Mouse (Mus musculus): ENCODE measurements at regions not wholly inside any gene's neighbourhood (a gene's known extent, or its start where the extent isn't known, plus 50 kb on each side); places are given as distances from the start of the nearest gene placed in this dataset.
"Not testable (repeated sequence)": the region's sequence is repeated elsewhere in the genome, so short reads cannot be mapped to it uniquely, and the experiment has no call there.

- DNase-seq (ENCODE audit: low read depth, low spot score): no peak
Measured at GRCm38 (mm10) chr9:92661938-92662337, 119.9 kb downstream of the Plod2 start.

DNA sequence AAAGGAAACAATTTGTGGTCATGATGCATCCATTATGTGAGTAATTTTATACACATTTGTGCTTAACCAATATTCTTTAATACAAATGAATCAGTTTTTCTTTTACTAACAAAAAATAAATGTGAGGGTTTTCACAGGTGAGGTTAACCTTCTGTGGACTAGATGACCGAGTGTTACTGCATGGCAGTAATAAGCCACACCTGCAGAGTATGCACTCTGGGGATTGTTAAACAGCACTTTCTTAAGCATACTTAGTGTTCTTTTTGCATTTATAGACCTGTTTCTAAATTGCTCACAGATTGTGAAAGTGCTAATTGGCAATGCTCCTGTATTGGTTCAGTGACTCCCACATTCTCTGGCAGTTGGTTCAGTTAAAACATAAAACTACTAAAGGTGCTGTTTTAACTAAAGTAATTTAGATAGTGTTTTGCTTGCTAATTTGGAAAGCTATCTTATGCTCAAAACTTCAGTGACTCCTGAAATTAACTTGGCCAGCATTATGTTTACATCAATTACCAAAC, 125.4 kb downstream of the Plod2 start:
- DNase-seq (ENCODE audit: low read depth, low spot score): no peak

GRCm38 (mm10) chr9:92671966-92672365, 129.9 kb downstream of the Plod2 start:
- no peak for DNase-seq (ENCODE audit: low read depth, low spot score)

- no peak for DNase-seq (ENCODE audit: low read depth, low spot score)
Measured at GRCm38 (mm10) chr9:92694361-92695016, 152.5 kb downstream of the Plod2 start.

DNA sequence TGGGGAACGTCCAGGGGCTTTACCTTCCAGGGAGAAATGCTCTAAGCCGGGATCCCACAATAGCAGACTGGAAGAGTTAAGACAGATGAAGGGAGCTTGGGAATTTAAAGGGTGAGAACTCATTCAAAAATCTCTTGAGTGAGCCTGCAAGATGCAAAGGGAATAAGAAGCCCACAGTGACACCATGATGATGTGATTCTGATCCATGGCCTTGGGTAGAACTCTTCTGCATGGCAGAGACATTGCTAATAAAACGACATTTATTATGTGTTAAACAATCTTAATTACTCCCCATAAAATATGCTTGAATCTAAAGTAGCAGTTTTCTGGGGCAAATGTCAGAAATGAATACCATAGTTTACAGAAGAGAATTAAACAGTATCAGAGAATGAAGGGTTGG, 155.9 kb downstream of the Plod2 start:
- no peak for DNase-seq (ENCODE audit: low read depth, low spot score)

DNA sequence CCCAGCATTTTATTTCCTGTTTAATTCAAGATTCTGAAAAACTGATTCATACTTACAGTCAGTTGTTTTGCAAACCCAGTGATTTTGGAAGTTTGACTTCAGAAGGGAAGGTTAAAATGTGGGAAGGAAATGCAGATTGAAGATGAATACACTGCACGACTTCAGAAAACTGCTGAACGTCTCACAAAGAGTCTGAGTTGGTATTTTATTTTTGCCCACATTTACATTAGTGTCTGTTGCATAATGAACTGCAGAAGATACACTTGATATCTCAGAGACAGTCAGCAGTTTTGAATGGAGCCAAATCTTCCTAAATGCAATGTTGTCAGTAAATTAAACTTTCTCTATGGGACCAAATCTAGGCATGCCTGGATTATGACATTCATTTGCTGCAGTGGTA, 162.7 kb downstream of the Plod2 start:
- DNase-seq (ENCODE audit: low read depth, low spot score): no peak

DNA sequence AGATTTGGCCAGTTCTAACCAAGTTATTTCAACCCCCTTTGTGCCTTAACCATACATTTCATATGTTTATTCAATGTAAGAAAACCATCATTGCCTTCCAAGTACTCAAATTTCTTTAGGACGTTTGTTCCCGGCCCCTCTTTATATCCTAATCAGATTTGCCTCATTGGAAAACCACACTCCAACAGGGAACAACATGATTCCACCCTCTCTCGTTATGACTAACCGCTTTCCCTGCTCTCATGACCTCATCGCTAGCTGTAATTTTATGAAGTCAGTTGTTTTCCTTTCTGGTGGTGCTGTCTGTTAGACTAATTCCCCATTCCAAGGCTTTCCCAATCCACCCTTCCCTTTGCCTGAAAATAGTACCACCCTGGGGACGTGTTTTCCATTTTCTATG, 165.0 kb downstream of the Plod2 start:
- DNase-seq (ENCODE audit: low read depth, low spot score): no peak

DNA sequence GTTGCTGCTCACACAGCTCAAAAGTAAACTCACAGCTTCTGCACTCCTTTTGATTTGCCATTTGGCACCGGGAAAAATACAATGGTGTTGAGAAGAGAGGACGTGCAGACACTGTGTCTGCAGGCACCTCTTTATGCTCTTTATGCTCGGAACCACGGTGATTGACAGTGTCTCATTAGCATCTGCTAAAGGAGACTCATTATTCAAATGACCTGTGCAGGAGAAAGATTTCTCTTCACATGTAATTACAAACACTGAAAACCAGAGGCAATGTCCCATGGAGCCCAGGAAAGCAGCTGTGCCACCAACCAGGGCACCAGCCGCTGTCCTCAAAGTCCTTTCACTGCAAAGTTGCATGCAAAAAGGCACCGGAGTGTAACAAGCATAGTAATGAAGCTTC, 175.2 kb downstream of the Plod2 start:
- no peak for DNase-seq (ENCODE audit: low read depth, low spot score)

DNA sequence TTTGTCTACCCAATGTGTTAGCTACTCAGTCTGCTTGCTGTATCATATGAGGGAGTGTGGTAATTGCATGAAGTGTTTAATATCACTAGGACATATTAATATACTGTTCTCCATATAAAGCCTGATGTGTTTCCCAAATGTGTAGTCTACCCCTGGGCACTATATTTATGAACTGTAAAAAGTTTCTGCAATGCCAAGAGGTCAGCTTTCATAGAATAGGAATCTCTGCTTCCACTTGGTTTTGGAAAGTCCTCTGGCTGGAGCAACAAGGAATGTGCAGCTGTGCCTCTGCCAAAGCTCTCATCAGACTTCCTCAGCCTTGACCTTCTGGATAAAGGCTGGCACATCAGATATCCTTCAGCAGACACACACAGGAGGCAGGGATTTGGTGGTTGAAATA, 176.3 kb downstream of the Plod2 start:
- no peak for DNase-seq (ENCODE audit: low read depth, low spot score)

GRCm38 (mm10) chr9:92719251-92719650, 177.2 kb downstream of the Plod2 start:
- DNase-seq (ENCODE audit: low read depth, low spot score): no peak

DNA sequence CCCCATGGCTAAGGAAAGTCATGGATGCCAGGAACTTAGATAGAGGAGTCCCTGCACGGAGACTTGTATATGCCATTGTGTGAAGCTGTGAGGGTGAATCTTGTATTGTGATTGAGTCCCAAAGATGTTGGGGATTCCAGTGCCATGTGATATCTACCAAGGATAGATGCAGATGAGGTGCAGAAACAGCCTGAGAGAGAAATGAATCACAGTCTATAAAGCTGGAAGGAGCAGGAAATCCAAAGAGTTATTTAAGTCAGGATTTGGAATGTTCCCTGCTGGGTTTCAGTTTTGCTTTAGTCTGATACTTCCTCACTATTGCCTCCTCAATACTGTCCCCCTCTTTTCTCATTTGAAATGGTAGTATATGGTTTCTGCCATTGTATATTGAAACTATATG, 186.8 kb downstream of the Plod2 start:
- no peak for DNase-seq (ENCODE audit: low read depth, low spot score)

DNA sequence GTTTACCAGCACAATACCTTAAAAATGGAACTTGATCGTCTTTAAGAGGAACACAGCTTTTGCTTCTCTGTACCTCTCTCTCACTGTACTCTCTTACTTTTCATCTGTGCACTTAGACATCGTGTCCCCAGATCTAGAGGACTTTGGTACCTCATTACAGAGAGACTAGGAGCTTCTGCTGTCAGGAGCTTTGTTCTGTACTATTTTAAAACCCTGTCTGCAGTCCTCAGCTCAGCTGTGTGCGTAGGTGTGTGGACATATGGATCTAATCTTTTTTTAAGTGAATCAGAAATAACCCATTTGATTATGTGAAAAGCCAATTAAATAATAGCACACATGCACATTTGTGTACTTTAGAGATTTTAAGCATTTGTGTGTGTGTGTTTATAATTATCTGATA, 189.4 kb downstream of the Plod2 start:
- no peak for DNase-seq (ENCODE audit: low read depth, low spot score)

GRCm38 (mm10) chr9:92767532-92767931, 225.5 kb downstream of the Plod2 start:
- no peak for DNase-seq (ENCODE audit: low read depth, low spot score)

- DNase-seq (ENCODE audit: low read depth, low spot score): no peak
Measured at GRCm38 (mm10) chr9:92768432-92768831, 226.4 kb downstream of the Plod2 start.

DNA sequence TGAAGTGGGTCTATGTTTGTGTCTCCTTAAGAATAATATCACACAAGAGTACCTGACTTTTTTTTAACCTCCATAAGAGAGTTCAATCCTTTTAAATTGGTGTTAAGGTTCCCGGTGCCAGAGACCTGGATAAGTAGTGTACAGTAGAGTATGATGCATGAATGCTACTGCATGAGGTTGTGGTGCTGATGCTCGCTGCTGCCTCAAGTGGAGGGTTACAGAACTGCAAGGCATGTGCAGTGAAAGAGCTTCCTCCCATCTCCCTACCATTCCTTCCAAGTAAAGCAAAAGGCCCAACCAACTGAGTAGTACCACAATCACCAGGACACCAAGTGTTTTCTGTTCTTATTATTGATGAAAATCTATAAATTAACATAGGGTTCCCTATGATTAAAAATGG, 227.5 kb downstream of the Plod2 start:
- DNase-seq (ENCODE audit: low read depth, low spot score): no peak

DNA sequence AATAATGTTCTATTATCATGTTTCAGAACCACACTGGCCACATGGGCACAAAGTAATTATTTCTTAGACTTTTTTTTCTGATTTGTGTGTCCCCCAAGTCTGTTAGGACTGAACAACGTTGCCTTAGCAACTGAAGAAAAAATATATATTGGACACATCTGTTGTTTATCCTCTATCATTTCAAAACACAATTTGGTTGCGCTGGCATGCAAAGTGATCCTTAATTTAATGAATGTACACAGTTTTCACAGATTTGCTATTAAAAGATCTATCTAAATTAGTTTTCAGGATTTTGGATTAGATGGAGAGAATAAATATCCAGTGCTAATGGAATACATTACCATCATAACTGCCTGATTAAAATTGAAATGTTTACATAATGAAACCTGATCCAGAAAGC, 229.0 kb downstream of the Plod2 start:
- no peak for DNase-seq (ENCODE audit: low read depth, low spot score)

DNA sequence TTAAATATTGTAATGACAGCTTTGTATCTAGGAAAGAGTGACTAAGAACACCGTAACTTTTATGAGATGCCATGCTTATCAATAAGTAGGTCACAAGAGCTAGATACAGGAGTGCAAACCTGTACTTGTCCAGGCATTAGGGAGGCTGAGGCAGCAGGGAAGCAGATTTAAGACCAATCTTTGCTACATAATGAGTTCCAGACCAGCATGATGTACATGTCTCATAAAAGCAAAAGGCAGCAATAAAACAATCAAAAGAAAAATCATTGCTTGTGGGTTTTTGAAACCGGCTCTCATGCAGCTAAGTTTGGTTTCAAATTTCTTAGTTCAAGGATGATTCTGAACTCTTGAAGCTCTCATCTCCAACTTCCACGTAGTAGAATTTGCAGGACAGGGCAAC, 229.7 kb downstream of the Plod2 start:
- DNase-seq (ENCODE audit: low read depth, low spot score): no peak

- DNase-seq (ENCODE audit: low read depth, low spot score): no peak
Measured at GRCm38 (mm10) chr9:92782922-92783454, 241.0 kb downstream of the Plod2 start.

- no peak for DNase-seq (ENCODE audit: low read depth, low spot score)
Measured at GRCm38 (mm10) chr9:92799695-92800094, 257.7 kb downstream of the Plod2 start.

DNA sequence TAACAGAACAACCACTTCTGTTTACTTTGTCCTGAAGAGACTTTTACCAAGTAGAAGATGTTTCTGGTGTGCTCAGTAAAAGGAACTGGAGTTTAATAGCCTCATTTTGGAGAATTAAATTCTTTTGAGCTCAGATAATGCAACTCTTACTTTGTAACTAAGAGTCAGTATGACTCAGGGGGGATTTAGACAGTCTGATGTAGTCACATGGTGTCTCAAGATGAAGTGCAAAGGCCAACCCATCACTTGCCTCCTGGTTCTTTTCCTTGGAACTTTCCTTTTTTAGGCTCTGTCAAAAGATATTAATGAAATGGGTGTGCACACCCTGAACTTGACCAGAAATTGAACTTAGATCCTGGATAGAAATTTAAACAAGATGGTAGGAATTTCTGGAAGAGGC, 267.4 kb downstream of the Plod2 start:
- no peak for DNase-seq (ENCODE audit: low read depth, low spot score)

GRCm38 (mm10) chr9:92820721-92821120, 278.7 kb downstream of the Plod2 start:
- DNase-seq (ENCODE audit: low read depth, low spot score): no peak

DNA sequence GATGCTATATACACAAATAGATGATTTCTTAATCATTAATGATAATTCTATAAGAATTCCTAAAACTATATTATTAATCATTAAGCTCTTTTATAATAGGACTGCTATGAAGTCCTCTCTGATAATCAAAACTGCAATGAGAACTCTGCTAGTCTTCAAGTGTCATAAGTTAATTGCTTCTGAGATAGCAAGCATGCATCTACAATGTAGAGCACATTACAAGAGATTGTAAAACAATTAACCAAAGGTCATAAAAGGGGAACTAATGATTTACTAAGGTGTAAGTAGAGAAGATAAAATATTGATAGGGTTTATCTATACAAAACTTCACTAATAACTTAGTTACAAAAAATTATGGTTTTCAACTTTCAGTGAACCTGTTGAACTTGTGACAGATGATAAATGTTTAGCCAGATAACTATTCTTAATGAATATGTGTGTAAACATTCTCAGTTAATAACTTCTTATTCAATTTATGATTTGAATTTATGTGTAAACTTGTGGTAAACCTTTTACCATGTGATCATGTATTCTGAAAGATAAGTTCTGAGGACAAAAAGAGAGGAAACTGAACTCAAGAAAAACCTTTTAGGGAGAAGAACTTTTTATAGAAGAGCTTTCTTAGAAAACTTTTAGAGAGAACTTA, 284.8 kb downstream of the Plod2 start:
- no peak for DNase-seq (ENCODE audit: low read depth, low spot score)

DNA sequence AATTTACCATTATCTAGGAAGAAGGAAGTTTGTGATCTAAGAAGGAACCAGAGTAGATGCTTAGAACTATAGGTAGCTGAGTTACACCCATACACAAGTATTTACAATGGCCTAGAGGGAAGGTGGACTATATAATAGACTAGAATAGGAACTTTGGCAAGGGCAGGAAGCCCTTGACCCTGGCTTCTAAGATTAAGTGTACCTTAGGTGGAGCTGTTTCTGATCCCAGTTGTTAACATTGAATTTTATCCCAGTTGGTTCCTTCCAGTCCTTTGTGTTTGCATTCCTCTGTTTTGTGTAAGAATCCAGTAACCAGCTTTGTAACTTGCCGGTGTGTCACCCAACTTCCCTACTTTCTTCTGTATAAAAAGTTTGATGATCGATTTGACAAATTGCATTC, 294.1 kb downstream of the Plod2 start:
- not testable (repeated sequence) for DNase-seq (ENCODE audit: low read depth, low spot score)

Measured in retina, adult 2 months (tissue).